Mouse (Mus musculus) hindbrain, embryonic 15.5 days (tissue): ENCODE measurements at regions not wholly inside any gene's neighbourhood (a gene's known extent, or its start where the extent isn't known, plus 50 kb on each side); places are given as distances from the start of the nearest gene placed in this dataset.

Experiments used
- ATAC-seq: fragments of 200-750 bp; cut with Nextera tagmentation; 2 replicates; pipeline ENCODE4 v1.8.0; 2017; ENCODE audit warnings: low read depth, moderate number of reproducible peaks, moderate TSS enrichment; ENCODE audit not compliant: low FRiP score
- H3K27ac ChIP-seq: fragments of 300-500 bp; sonication (generic); replicated peaks from 2 replicates; pipeline ENCODE4 v1.5.1; 2015; ENCODE audit warnings: mild to moderate bottlenecking, inconsistent platforms
- H3K27me3 ChIP-seq: fragments of 300-500 bp; sonication (generic); 2 replicates; pipeline ENCODE4 v1.6.1; 2015; ENCODE audit warnings: control low read depth, inconsistent platforms
- H3K36me3 ChIP-seq: fragments of 300-500 bp; sonication (generic); 2 replicates; pipeline ENCODE4 v1.6.1; 2015; ENCODE audit warnings: control low read depth, inconsistent platforms
- H3K4me1 ChIP-seq: fragments of 300-500 bp; sonication (generic); replicated peaks from 2 replicates; pipeline ENCODE4 v1.6.1; 2015; ENCODE audit warnings: control low read depth, inconsistent platforms
- H3K4me2 ChIP-seq: fragments of 300-500 bp; sonication (generic); 2 replicates; pipeline ENCODE4 v1.6.1; 2015; ENCODE audit warnings: moderate library complexity, mild to moderate bottlenecking, inconsistent platforms
- H3K4me3 ChIP-seq: fragments of 300-500 bp; sonication (generic); 2 replicates; pipeline ENCODE4 v1.5.1; 2015; ENCODE audit warnings: mild to moderate bottlenecking, inconsistent platforms
- H3K9ac ChIP-seq: fragments of 300-500 bp; sonication (generic); 2 replicates; pipeline ENCODE4 v1.6.1; 2015; ENCODE audit warnings: inconsistent platforms
- H3K9me3 ChIP-seq: fragments of 300-500 bp; sonication (generic); 2 replicates; pipeline ENCODE4 v1.6.1; 2016; ENCODE audit warnings: control low read depth, inconsistent platforms
- WGBS: fragments of 180-500 bp; shearing (Covaris S2); methylation state at CpG from one replicate; pipeline ENCODE4 v1.1.7; 2015; 5-methylcytosine and 5-hydroxymethylcytosine counted together

DNA sequence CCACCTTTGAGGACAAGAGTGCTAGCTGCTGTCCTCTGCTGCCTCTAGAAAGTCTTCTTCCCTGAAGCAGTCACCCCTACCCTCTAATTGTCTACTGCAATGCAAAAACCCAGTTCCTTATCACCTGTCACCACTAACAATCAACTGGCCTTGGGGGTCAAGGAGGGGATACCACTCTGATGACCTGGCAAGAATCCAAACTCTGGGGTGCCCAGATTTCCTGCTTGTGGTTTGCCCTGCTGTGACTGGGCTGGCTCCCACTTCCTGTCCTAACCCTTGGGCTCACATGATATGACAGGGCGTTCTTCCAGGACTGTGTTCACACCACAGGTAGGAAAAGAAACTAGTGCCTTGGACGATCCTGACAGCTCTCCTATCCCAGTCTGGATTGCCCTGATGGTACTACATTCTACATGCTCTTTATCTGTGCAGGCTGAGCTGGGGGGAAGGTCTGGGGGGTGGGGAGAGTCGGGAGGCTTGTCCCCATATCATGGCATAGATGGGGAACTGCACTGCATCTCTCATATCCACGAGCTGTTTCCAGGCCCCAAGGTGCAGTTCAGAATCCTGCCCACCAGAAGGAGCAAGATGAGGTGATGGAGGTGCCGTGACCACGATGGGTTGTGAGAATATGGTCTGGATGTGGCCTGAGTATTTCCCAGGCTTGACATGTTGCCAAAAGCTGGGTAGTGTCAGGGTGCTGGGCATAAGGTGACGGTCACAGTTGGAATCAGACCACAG is 81.0 kb downstream of the Maf start:
- Histone ChIP-seq H3K4me2 (no peak overlapping the region), H3K9me3 (no peaks in the 10 kb centered on the region), H3K27me3 (no peaks in the 10 kb centered on the region), H3K4me1 (no peaks in the 10 kb centered on the region), H3K36me3 (no peaks in the 10 kb centered on the region), H3K4me3 (no peak overlapping the region), H3K9ac (no peak overlapping the region), H3K27ac (no peak overlapping the region)
- 91% methylated on average over 7 of the region's 7 CpGs for WGBS
- no peak for ATAC-seq

DNA sequence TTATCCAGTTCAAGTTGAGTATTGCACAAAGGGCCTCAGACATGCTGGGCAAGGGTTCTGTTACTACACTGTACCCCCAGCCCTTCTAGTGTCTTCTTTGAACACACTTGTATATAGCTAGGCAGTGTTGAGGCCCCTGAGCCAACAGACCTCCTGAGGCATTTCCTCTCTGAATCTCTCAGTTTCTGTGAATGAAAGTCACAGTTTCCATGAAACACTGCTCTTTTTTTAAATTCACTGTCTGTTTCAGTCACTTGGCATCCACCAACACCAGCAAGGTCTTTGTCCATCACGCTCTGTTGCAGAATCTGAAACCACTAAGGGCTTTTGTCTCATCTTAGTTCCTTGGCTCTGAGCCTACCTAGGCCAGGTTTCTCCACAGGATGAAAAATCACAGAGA is 82.5 kb downstream of the Maf start:
- H3K9me3 ChIP-seq: no peaks in the 10 kb centered on the region
- no peaks in the 10 kb centered on the region for H3K4me1 ChIP-seq
- no peak overlapping the region for H3K27ac ChIP-seq
- no peaks in the 10 kb centered on the region for H3K36me3 ChIP-seq
- H3K4me3 ChIP-seq: no peak overlapping the region
- no peak overlapping the region for H3K4me2 ChIP-seq
- no peaks in the 10 kb centered on the region for H3K27me3 ChIP-seq
- ATAC-seq: no peak
- 72% methylated on average over 1 of the region's 1 CpGs for WGBS
- H3K9ac ChIP-seq: no peak overlapping the region

DNA sequence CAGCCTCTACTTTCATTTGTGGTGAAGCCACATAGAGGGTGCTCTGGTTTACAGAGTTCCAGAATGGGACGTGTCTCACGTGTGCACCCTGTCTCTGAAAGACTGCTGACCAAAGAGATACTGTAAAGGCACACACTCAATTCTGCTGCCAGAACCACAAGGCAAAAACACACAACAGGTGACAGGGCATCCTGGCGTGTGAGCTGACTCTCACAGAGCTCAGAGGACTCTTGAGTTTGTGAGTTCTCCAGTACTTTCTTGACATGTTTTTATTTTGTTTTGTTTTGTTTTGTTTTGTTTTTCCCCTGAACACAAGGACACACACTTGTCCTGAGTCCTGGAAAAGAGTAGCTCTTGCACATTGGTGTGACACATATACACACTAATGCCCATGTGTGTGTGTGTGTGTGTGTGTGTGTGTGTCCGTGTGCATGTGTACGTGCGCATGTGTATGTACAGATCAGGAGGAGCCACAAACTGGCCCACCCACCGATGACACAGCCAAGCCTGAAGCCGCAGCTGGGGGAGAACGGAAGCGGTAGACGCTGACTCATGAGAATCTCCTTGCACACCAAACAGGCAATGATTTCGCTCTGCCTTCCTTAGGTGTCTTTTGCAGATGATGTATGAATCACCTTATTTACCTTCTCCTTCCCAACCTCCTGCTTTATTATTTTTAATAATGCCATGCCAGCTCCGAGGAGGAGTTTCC is 89.4 kb downstream of the Maf start:
- Histone ChIP-seq H3K9me3 (no peaks in the 10 kb centered on the region), H3K27me3 (no peaks in the 10 kb centered on the region), H3K9ac (no peak overlapping the region), H3K4me2 (no peak overlapping the region), H3K4me1 (no peaks in the 10 kb centered on the region), H3K27ac (no peak overlapping the region), H3K4me3 (no peak overlapping the region), H3K36me3 (no peaks in the 10 kb centered on the region)
- no peak for ATAC-seq
- WGBS: 86% methylated on average over 13 of the region's 13 CpGs

DNA sequence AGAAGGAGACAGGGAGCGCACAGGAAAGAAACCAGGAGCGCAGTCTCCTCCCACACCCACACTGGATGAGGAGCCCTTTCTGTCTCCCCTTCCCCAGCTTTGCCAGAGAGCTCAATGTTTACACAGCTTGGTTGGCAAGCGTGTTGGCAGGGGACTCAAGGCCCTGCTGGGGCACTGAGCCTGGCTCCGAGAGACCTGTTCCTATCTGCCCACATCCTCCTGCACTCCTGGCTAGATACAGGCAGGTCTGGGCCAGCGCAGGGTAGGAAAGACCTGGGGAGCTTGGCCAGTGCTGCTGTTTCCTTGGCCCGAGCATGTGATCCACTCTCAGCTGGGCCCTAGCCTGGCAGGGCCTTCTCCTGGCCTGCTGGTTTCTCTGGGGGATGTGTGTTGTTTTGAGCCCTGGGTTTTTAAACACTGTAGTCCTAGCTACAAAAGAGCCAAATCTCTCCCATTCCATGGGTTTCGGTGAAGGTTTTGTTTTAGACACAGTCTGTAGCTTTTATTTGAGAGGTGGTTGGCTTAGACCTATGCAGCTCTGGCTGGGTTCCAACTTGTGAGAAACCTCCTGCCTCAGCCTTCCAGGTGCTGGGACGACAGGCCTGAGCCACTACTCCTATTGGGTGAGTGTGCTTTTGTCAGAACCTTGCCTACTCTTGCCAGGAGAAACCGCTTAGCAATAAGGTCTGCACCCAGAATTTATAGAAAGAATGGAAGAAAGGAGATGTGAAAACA is 90.6 kb downstream of the Maf start:
- H3K36me3 ChIP-seq: no peaks in the 10 kb centered on the region
- no peak overlapping the region for H3K9ac ChIP-seq
- no peaks in the 10 kb centered on the region for H3K27me3 ChIP-seq
- peak; percentile 51; the same call in 1 of the 2 replicates for ATAC-seq
- H3K4me2 ChIP-seq: no peak overlapping the region
- H3K4me1 ChIP-seq: no peaks in the 10 kb centered on the region
- no peak overlapping the region for H3K4me3 ChIP-seq
- H3K27ac ChIP-seq: no peak overlapping the region
- no peaks in the 10 kb centered on the region for H3K9me3 ChIP-seq
- WGBS: 82% methylated on average over 9 of the region's 9 CpGs

DNA sequence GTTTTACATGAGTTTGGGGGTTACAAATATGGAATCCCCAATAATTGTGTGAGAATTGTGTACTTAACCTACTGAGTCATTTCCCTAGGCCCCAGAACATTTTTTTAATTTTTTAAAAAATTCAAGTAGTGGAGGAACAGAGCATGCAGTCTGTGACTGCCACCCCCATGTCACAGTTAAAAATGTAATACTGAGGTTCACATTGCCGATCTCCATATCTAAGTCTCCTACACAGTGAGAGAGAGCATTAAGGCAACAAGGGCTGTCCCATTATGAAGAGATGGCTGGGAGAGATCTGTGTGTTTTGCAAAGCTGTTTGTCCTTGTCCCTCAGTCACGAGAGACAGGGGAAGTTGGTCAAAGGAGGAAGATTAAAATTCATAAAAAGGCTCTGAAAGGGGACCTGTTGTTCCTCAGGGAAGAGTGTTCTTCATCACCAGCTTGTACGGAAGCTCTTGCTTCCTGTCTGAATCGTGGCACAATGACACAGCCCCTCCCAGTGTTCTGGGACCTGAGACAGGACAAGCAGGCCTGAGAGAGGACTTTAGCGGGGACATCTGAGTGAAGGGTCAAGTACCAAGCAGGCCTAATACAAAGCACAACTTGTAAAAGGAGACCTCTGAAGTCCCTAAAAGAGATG is 93.5 kb downstream of the Maf start:
- no peak overlapping the region for H3K27ac ChIP-seq
- H3K27me3 ChIP-seq: no peaks in the 10 kb centered on the region
- no peak overlapping the region for H3K9ac ChIP-seq
- H3K4me3 ChIP-seq: no peak overlapping the region
- WGBS: 77% methylated on average over 5 of the region's 5 CpGs
- H3K36me3 ChIP-seq: no peaks in the 10 kb centered on the region
- H3K4me2 ChIP-seq: no peak overlapping the region
- ATAC-seq: no peak
- H3K4me1 ChIP-seq: no peaks in the 10 kb centered on the region
- H3K9me3 ChIP-seq: no peaks in the 10 kb centered on the region

DNA sequence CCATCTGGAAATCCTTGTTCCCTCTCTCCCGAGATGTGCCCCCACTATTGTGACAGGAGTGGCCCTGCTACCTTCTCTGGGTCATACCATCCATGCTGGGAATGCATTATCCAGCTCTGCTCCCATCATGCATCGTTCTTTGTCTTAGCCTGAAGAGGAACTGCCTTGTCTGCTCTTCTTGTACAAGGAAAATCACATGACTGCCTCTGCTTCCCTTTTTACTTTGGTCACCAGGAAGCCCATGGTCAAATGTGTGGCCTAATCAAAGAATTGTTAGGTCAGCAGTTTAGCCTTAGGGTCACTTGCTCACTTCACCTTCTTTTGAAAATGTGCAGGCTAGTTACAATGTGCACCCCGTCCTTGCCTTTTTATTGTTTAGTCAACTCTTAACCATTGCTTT is 95.5 kb downstream of the Maf start:
- ATAC-seq: no peak
- Histone ChIP-seq H3K27ac (no peak overlapping the region), H3K4me1 (no peaks in the 10 kb centered on the region), H3K4me2 (no peak overlapping the region), H3K4me3 (no peak overlapping the region), H3K36me3 (no peaks in the 10 kb centered on the region), H3K9me3 (no peaks in the 10 kb centered on the region), H3K27me3 (no peaks in the 10 kb centered on the region), H3K9ac (no peak overlapping the region)
- 82% methylated on average over 3 of the region's 3 CpGs for WGBS

DNA sequence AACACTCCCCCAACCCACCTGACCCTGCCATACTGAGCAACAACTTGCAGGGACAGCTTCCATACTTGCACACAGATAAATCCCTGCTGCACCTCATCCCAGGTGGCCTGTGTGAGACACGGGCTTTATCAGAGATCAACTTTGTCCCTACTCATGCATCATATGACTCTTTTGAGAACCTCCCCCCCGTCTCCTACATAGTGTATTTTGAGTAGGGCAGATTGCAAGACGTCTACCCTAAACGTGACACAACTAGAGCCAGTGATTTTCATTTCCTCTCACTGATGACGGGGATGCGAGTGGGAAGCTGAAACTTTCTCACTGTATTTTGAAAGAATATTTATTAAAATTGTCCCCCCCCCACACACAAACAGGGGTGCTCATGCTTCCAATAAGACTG is 107.8 kb downstream of the Maf start:
- no peaks in the 10 kb centered on the region for H3K36me3 ChIP-seq

DNA sequence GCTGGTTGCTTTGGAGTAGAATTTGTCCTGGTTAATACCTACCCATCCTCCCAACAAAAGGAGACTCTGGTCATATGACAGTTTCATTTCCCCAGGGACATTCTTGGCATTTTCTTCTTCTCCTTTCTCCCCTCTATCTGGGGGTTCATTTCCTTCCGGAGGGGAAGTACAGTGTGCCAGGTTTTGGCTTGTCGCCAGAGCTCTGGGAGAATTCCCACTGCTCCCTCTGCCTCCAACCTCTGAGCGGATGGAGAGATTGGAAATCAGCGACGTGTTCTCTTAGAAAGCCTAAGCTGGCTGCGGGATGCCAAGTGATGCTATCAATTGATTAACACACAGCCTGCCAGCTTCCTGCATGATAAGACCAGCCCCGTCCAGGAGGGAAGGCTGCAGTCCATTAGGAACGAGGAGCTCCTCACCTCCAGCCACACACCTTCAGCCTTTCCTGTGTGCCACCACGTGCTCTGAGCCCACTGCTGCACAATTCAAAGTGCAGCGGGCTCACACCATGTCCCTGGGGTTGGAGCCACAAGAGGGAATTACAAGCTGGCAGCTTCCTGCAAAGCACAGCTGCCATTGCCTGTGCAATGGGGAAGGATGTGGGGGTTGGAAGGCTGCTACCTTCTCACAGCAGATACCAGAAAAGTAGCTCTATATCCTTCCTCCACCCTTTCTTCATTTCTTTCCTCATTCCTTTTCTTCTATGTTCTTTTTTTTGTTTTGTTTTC is 110.2 kb downstream of the Maf start:
- H3K4me3 ChIP-seq: no peak overlapping the region
- H3K4me1 ChIP-seq: peaks cover 6% of the 10 kb centered on the region
- no peak overlapping the region for H3K9ac ChIP-seq
- no peaks in the 10 kb centered on the region for H3K9me3 ChIP-seq
- no peaks in the 10 kb centered on the region for H3K36me3 ChIP-seq
- H3K27me3 ChIP-seq: no peaks in the 10 kb centered on the region
- 32% methylated on average over 10 of the region's 10 CpGs for WGBS
- H3K27ac ChIP-seq: no peak overlapping the region
- ATAC-seq: no peak
- peak overlapping the region; percentile 21 for H3K4me2 ChIP-seq

More for the DNA sequence above, 107.8 kb downstream of the Maf start:
- Histone ChIP-seq H3K9me3 (no peaks in the 10 kb centered on the region), H3K4me3 (no peak overlapping the region), H3K27ac (no peak overlapping the region), H3K27me3 (no peaks in the 10 kb centered on the region), H3K4me2 (no peak overlapping the region), H3K4me1 (peaks cover 6% of the 10 kb centered on the region), H3K9ac (no peak overlapping the region)
- WGBS: 92% methylated on average over 6 of the region's 6 CpGs
- no peak for ATAC-seq

DNA sequence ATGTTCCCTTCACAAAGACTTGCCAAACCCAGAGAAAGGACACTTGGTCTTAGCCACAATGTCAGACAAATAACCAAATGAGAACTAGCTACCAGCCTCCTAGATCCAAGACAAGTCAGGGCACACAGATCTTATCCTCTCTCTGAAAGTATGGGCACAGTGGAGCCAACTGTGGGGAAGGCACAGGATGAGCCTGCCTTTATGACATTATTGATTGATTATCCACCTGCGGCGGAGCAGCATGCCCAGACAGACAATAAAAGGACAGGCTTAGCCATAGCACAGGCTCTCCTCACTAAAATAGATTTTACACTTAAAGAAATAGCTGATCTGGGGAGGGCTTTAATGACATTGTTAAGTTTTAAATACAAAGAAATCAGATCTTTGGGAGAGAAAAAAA is 117.9 kb downstream of the Maf start:
- no peaks in the 10 kb centered on the region for H3K9me3 ChIP-seq
- no peaks in the 10 kb centered on the region for H3K36me3 ChIP-seq
- H3K9ac ChIP-seq: no peak overlapping the region
- no peak for ATAC-seq
- H3K4me2 ChIP-seq: no peak overlapping the region
- WGBS: 77% methylated on average over 2 of the region's 2 CpGs
- no peaks in the 10 kb centered on the region for H3K4me1 ChIP-seq
- no peak overlapping the region for H3K4me3 ChIP-seq
- no peak overlapping the region for H3K27ac ChIP-seq
- no peaks in the 10 kb centered on the region for H3K27me3 ChIP-seq

DNA sequence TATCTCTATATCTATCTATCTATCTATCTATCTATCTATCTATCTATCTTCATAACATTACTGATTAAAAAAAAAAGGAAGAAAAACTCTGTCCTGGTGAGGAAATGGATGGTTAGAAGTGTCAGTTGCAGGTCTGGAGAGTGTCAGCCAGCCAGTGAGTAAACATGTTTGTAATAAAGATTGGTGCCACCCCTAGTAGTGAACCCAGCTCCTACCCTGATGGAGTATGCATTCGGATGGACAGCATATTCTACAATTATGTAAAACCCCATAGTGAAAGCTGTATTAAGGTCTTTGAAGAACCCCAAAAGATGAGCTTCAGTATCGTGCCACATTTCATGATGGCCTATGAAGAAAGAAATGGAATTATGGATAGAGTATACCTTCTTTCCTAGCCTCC is 118.5 kb downstream of the Maf start:
- Histone ChIP-seq H3K27ac (no peak overlapping the region), H3K4me2 (no peak overlapping the region), H3K27me3 (no peaks in the 10 kb centered on the region), H3K4me3 (no peak overlapping the region), H3K9ac (no peak overlapping the region), H3K9me3 (no peaks in the 10 kb centered on the region), H3K36me3 (no peaks in the 10 kb centered on the region), H3K4me1 (no peaks in the 10 kb centered on the region)
- 97% methylated on average over 2 of the region's 2 CpGs for WGBS
- ATAC-seq: no peak

DNA sequence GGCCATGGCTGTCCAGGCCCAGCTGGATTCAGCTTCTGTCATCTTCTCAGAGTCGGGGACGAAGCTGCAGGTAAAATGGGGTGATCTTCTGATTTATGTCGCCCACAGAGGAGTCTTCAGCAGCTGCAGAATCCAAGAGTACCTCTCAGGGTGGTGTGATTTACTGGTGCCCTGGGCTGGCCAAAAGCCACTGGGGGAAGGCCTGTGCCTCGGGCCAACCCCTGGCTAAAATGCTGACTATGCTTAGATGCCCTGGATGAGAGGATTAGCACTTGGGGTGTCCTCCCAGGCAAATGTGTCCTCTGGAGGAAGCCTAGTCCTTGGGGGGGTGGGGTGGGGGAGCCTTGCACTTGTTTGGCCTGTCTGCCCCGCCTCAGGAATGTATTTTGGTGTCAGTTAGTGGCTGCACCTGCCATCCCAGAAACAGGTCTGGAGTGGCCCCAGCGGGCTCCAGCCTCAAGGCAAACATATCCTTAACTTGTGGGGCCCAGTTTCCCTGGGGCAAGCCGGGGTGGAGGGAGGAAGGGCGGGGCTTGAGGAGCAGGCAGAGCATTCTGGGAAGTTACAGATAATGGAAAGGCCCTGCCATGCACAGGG is 123.2 kb downstream of the Maf start:
- Histone ChIP-seq H3K9me3 (no peaks in the 10 kb centered on the region), H3K9ac (no peak overlapping the region), H3K36me3 (no peaks in the 10 kb centered on the region), H3K27me3 (no peaks in the 10 kb centered on the region), H3K4me3 (no peak overlapping the region), H3K27ac (no peak overlapping the region), H3K4me1 (no peaks in the 10 kb centered on the region), H3K4me2 (no peak overlapping the region)
- 86% methylated on average over 8 of the region's 8 CpGs for WGBS
- ATAC-seq: no peak
